Mouse (Mus musculus): Measurements from ENCODE around the gene Slc2a4. TPM values are rescaled to one million over a fixed set of nuclear protein-coding genes. Genes with fewer than 3 reads are reported as not detected.
A peak's percentile ranks its signal among the peaks of the same experiment; 100 is the strongest.

Gene Slc2a4
- not detected for polyA plus RNA-seq (2017; shearing (Covaris generic))

- peak; percentile 87 for ATAC-seq
Measured at GRCm38 (mm10) chr11:69948066-69948762, at the start of gene Slc2a4. Gene Slc2a4 (minus strand): TSS chr11:69948188.

DNA sequence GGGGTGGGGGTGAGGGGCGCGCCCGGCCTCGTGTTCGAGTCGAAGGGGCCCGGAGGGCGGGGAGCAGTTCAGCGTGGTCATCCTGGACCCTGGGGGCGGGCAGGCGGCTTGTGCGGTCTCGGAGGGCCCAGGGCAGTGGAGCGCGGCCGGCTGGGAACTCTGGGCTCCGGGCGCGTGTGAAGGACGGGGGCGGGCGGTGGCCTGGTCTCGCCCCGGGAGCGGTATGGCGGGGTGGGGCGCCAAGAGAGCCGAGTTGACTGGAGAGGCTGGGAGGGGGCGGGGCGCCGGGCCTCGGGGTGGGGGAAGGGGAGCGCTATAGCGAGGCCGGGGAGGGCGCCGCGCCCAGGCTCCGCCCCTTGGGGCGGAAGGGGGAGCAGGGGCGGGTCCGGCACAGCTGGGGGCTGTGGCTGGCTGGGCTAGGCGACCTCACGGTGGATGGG is 49.1 kb upstream of the Slc2a4 start:
- peak; percentile 22 for ATAC-seq

DNA sequence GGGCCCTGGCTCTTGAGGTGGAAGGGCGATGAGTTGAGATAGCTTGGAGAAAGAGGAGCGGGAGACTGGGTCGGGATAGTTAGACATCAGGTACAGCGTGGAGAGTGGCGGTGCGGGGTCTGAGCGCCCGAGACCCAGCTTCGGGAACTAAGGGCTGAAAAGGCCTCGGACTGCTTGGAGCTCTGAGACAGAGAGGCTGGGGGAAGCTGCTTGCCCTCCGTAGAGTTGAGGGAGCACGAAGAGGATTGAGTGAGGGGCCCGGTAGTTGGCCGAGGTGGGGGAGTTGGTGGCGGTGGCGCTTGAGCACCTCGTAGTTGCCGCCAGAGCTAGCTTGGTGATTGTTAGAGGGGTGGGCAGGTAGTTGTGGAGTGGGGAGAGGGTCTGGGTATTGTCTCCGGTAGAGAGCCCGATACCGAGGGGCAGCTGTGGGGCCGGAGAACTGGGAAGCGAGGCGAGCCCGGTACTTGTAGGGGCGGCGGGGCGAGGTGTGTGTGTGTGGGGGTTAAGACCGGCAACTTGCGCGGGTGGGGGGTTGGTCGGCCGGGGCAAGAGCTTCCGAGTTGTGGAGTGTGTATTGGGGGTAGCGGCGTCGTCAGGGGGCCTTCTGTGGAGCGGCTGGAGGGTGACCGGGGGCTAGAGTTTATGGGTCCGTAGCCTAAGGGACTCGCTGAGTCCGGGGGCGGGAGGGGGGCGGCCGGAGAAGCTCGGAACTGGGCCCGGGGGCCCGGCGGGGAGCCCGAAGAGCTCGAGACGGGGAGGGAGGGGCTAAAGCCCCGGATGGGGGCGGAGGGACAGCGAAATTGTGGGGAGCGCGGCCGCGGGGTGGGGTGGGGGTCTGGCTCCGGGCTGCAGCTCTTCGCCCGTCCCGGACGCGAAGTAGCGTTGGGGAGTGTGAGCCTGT is 48.4 kb upstream of the Slc2a4 start:
- ATAC-seq = no peak

GRCm38 (mm10) chr11:69995391-69995960 is 47.5 kb upstream of the Slc2a4 start, which contains the start of gene Phf23:
Gene Phf23 (plus strand): TSS chr11:69995777.
- peak; percentile 68 for ATAC-seq

DNA sequence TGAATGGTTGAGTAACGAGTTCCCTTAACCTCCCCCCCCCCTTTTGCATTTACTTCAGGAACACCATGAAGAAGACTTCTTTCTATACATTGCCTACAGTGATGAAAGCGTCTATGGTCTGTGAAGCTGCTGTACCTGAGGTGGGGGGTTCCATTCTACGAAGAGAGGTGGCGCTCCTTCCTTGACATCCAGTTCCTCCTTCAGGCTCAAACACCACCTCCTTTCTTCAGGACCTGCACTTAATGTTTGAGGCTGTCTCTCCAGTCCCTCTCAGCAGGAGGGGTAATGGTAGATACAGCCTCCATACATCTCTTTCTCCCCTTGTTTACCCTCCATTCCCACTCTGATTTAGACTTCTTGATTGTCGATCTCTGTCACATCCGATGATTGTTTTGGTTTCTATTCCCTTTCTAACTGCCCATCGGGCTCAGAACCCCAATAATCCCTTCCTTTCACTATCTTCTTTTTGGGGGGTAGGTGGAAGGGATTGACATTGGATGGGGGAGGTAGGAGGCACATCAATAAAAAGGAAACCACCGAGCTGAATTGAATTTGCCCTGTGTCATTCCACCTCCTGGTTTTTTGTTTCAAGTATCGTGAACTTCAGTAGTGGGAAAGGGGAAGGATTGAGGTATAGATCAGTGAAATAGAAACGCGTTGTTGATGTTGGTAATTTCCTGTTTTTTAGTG is 46.6 kb upstream of the Slc2a4 start:
- no peak for ATAC-seq

- ATAC-seq = no peak
Measured at GRCm38 (mm10) chr11:69992932-69993331, 44.9 kb upstream of the Slc2a4 start.

DNA sequence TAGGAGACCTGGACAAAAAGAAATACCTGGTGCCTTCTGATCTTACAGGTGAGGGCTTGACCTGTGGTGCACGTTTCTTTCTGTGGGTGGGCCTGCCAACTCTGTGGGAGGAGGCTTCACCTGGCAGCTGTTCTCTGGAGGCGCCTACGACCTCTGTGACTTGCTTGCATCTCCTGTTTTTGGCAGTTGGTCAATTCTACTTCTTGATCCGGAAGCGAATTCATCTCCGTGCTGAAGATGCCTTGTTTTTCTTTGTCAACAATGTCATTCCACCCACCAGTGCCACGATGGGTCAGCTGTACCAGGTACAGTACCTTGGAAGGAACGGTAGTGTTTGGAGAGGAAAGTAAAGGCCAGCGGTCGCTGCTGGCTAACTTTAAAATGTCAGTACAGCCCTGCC is 44.4 kb upstream of the Slc2a4 start:
- no peak for ATAC-seq

DNA sequence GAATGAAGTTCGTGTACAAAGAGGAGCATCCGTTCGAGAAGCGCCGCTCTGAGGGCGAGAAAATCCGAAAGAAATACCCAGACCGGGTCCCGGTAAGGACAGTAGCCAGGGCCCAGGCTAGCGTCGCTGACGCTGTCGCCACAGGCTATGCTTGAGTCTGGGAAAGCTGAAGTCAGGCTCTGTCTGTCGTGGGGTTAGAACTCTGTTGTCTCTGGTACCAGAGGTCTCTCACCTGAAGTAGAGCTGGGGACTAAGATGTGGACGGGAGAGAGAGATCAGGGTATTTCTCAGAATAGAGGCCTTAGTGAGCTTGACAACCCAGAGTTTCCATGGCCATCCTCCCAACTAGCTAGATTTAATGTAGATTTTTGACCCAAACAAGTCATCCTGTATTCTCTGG is 43.7 kb upstream of the Slc2a4 start:
- ATAC-seq = no peak

- ATAC-seq = peak; percentile 70
Measured at GRCm38 (mm10) chr11:69990850-69991691, 43.1 kb upstream of the Slc2a4 start, which contains the start of gene Gabarap. Gene Gabarap (plus strand): TSS chr11:69991143.

- ATAC-seq = no peak
Measured at GRCm38 (mm10) chr11:69989949-69990348, 42.0 kb upstream of the Slc2a4 start.

GRCm38 (mm10) chr11:69984431-69984830 is 36.4 kb upstream of the Slc2a4 start:
- ATAC-seq = no peak

DNA sequence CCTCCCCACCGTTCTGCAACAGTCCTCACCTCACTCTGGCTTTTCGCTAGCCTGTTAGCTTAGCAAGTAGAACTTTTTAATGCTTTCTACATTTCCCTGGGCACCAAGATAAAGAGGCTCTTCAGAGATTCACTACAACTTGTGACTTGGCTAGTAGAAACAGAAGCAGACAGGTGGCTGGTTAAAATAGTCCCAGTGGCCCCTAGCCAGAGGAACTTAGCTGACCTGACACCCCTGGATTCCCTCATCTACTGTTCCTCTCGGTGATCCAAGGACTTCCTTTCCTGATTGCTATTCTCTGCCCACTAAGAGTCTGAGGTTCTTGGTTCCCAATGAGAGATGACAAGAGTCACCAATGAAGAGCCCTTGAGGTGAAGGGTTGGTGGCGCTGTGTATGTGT is 35.4 kb upstream of the Slc2a4 start:
- ATAC-seq = no peak

GRCm38 (mm10) chr11:69982877-69983276 is 34.9 kb upstream of the Slc2a4 start:
- no peak for ATAC-seq

DNA sequence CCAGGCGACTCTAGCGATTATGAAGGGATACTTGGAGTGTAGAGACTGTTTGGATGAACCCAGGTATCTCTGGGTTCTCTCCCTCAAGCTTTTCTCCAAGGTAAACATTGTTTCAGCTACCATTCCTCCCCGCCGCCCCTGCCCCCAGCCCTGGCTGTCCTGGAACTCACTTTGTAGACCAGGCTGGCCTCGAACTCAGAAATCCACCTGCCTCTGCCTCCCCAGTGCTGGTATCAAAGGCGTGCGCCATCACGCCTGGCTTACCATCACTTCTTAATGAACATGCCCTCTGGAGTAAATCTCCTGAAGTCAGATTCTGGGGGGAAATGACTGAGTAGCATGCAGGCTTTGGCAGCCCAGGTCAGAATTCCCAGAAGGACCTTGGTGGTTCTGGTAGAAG is 34.2 kb upstream of the Slc2a4 start, which contains the start of gene Elp5:
TSS of gene Elp5 (minus strand) at position 293 of the 400 bp plus-strand sequence.
- ATAC-seq = no peak

DNA sequence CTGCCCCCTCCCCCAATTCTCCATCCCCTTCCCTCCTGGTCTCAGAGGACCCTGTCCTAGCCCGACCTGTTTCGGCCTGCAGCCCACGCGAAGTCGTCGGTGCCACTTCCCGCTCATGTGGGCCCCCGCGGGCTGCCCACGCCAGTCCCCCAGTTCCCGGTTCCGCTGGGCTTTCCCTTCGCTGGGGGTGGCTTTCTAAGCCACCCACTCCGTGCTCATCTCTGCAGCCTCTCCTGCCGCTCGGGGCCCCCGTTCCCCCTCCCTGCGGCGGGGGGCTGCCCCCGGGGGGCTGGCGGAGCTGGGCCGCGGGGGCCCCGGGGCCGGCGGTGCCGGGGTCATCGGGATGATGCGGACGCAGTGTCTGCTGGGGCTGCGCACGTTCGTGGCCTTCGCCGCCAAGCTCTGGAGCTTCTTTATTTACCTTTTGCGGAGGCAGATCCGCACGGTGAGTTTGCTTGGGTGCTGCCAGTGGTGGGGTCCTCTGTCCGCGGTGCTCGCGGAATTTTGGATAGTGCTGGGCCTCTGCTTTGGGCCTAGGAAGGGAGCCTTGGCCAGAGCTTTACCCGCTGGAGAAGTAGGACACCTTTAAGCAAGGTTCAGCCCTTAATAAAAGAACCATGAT is 33.3 kb upstream of the Slc2a4 start, which contains the start of gene Ctdnep1:
TSS of gene Ctdnep1 (plus strand) at position 16 of the 622 bp plus-strand sequence.
- peak; percentile 42 for ATAC-seq

DNA sequence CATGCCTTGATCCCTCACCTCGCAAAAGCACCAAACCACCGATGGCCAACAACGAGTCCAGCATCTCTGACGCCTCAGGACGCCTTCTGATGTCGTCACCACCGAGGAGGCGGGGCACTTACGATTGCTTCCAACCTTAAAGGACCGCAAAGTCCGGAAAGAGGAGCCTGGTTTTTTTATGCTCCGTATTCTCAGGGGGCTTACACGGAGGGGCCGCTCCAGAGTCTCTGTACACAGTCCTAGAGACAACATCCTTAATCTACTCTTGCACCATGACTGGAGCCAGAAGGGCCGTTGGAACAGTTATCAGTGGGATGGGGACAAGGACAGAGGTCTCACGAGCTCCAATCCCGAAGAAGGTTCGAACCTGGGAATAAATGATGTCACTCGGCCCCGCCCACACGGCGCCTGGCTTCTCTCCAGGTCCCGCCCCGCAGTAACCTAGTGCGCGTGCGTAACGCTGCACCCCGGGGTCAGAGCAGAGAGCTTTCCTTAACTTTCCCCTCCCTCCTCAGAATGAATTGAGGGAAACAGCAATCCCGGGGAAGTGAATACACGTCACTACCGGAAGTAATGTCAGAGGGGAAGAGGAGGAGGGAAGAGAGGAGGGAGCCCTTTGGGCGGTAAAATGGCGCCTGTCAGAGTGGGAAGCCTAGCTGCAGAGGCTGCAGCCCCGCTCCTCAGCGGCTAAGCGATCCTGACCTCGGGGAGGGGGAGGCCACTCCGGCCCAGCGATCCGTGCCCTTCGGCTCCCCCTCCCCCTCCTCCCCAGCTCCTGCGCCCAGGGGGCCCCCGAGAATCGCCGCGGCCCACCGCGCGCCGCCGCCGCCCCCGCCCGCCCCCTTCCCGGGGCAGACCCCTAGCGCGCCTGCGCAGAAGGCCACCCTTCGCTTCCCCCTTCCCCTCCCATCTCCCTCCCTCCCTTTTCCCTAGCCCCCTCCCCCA is 32.5 kb upstream of the Slc2a4 start:
- ATAC-seq = peak; percentile 80

- peak; percentile 3 for ATAC-seq
Measured at GRCm38 (mm10) chr11:69979827-69980195, 31.8 kb upstream of the Slc2a4 start.

DNA sequence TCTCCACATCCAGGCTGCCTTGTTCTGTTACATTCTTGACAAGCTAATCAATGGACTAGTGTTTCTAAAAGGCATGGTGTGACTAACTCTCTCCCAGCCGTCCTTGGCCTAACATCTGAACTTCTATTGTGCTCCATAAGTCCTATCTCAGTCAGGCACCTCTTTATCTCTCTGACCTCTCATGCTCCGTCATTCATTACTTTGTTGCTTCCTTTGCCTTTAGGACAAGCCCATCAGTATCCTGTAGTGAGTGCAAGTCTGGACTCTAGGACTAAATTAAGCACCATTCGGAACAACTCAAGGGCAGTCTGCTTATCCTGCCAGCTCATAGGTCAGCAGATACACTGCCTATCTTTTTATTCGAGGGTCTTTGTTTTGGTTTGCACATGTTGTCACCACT is 28.3 kb upstream of the Slc2a4 start:
- no peak for ATAC-seq

DNA sequence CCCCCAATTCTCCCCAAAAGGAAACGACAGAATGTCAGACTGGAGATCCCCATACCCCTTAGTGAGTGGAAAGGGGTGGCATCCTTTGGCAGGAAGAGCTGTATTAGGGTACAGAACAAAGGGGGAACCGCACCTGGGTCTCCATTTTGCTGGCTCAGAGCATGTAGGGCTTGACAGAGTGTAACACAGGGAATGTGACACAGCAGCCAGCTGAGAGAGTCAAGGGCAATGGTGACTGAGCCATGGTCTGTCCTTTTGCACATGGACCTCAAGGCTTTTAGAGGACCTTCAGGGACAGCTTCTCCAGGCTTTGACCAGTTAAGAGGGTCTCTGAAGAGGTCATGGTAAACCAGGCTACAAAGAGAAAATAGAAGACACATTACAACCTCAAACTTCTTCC is 26.9 kb upstream of the Slc2a4 start:
- ATAC-seq = no peak

GRCm38 (mm10) chr11:69970775-69971174 is 22.8 kb upstream of the Slc2a4 start:
- no peak for ATAC-seq
